Mouse (Mus musculus): ENCODE results near the gene Dlec1. TPM values are rescaled to one million over a fixed set of nuclear protein-coding genes. Genes with fewer than 3 reads are reported as not detected.

Dlec1 gene
- polyA plus RNA-seq (2016; fragmentation: Nextera tagmentation; extraction: Ambion mirVana), result 0.79 and 1.8 TPM in 2 replicates

DNA sequence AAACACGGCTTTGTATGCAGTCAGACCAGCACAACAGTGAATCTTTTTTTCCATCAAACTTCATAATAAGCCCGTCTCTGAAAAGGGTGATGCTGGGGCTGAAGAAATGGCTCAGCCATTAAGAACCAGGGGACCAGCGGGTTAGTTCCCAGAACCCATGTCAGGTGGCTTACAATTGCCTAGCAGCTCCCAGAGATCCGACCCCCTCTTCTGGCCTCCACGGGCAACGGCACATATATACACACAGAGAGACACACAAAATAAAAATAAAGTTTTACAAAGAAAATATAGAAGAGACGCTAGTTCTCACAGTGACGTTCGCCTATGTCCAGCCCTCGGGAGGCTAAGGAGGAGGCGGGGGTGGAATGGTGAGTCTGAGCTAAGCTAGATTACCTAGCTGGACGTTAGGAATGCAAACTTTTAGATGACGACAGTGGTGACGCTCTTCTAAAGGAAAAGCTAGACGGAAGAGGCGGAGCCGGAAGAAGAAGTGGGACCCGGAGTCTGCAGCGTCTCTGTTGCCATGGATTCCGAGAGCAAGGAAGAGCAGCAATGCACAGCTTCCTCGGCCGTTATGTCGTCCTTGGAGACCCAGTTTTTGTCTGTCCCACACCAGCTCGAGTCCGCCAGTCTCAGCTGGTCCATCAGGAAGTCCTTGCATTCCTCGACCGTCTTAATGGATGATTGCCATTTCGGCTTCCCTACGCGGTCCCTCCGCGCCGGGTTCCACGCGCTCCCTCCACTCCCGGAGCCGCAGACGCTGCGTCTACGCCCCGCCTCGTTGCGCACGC, at the start of gene Dlec1:
TSS of gene Dlec1 (plus strand) at position 487 of the 791 bp plus-strand sequence.
- 3% methylated on average over 44 of the region's 44 CpGs for WGBS

DNA sequence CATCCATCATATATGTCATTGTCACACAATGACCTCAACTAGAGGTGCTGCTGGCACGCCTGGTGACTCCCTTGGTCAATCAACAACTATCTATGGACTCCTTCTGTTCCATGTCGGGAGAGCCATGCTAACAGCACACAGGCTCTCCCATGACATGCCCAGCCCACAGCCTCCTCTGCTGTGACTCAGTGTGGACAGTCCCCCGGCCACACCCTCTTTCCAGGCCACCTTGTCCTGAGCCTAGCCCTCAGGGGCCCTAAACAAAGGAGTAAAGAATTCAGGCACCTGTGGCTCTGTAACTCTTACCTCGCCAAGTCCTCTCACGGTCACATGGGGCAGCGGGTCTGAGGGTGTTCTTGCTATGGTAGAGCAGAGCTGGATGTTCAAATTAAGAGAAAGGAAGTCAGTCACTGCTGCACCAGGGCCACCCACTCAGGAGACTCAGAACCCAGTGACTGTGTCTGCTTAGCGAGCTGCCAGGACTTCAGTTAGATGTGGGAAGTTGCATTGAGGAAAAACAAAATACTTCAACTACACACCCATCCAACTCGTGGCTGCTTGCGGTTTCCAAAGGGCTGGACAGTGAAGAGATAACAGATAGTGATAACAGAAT, 48.2 kb upstream of the Dlec1 start:
- Histone ChIP-seq H3K36me3 (no peaks in the 10 kb centered on the region), H3K4me2 (replicated peaks) (no peak overlapping the region; the same call in 1 of the 2 replicates), H3K4me3 (no peak overlapping the region), H3K9me3 (no peaks in the 10 kb centered on the region), H3K27me3 (replicated peaks) (peaks cover 14% of the 10 kb centered on the region), H3K9ac (no peak overlapping the region), H3K27ac (no peak overlapping the region), H3K4me1 (peaks cover 13% of the 10 kb centered on the region)
- ATAC-seq (ENCODE audit: low FRiP score, low read depth), result no peak
- WGBS, result 86% methylated on average over 9 of the region's 9 CpGs

More for the DNA sequence above, at the start of gene Dlec1:
- H3K9ac ChIP-seq, result peak within 1 kb of the TSS; percentile 46
- H3K9me3 ChIP-seq, result no peaks in the 10 kb centered on the region
- peak within 1 kb of the TSS; percentile 81 for H3K4me2 ChIP-seq (replicated peaks)
- H3K27ac ChIP-seq, result no peak within 1 kb of the TSS
- H3K27me3 ChIP-seq (replicated peaks), result no peaks in the 10 kb centered on the region; the same call in 1 of the 2 replicates
- H3K36me3 ChIP-seq, result no peaks in the 10 kb centered on the region
- H3K4me3 ChIP-seq, result peak within 1 kb of the TSS; percentile 55
- peak; percentile 67 for ATAC-seq (ENCODE audit: low FRiP score, low read depth)
- H3K4me1 ChIP-seq, result 0 out of 2 replicates have a peak, but pooled peaks cover 13% of the 10 kb centered on the region

- Histone ChIP-seq H3K36me3 (no peaks in the 10 kb centered on the region), H3K4me2 (replicated peaks) (no peak overlapping the region), H3K4me3 (no peak overlapping the region), H3K9ac (no peak overlapping the region), H3K4me1 (peaks cover 13% of the 10 kb centered on the region), H3K27me3 (replicated peaks) (peaks cover 14% of the 10 kb centered on the region), H3K27ac (no peak overlapping the region), H3K9me3 (no peaks in the 10 kb centered on the region)
- WGBS, result 89% methylated on average over 4 of the region's 4 CpGs
- ATAC-seq (ENCODE audit: low FRiP score, low read depth), result no peak
These were observed 46.9 kb upstream of the Dlec1 start for GRCm38 (mm10) chr9:119055336-119055735.

- no peak for ATAC-seq (ENCODE audit: low FRiP score, low read depth)
- no peak overlapping the region for H3K27ac ChIP-seq
- H3K9ac ChIP-seq, result no peak overlapping the region
- H3K9me3 ChIP-seq, result no peaks in the 10 kb centered on the region
- no peaks in the 10 kb centered on the region for H3K36me3 ChIP-seq
- peaks cover 5% of the 10 kb centered on the region for H3K27me3 ChIP-seq (replicated peaks)
- peaks cover 2% of the 10 kb centered on the region; the same call in 1 of the 2 replicates for H3K4me1 ChIP-seq
- WGBS, result 79% methylated on average over 7 of the region's 7 CpGs
- H3K4me2 ChIP-seq (replicated peaks), result no peak overlapping the region
- no peak overlapping the region for H3K4me3 ChIP-seq
These were observed 44.0 kb upstream of the Dlec1 start for GRCm38 (mm10) chr9:119058245-119058644.

DNA sequence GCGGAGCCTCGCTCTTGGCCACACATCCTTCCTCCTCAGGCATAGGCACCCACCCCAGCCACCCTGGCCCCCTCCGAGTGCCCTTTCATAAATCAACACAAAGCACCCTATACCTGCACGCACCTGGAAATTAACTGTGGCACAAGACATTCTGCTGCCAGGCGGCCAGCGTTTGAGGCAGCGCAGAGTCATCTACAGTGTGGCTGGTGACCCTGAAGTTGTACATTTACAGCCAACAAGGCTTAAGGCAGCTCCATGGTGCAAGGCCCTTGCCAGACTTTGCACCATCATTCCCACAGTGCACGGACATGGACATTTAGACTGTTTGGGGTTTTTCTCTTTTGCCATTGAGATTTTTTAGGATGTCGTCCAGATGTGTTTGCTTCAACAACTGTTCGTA, 41.6 kb upstream of the Dlec1 start:
- H3K27me3 ChIP-seq (replicated peaks), result 0 out of 2 replicates have a peak, but pooled peaks cover 3% of the 10 kb centered on the region
- 88% methylated on average over 10 of the region's 10 CpGs for WGBS
- H3K4me3 ChIP-seq, result no peak overlapping the region
- no peak overlapping the region for H3K27ac ChIP-seq
- no peak for ATAC-seq (ENCODE audit: low FRiP score, low read depth)
- H3K36me3 ChIP-seq, result no peaks in the 10 kb centered on the region
- H3K4me1 ChIP-seq, result peaks cover 6% of the 10 kb centered on the region; the same call in 1 of the 2 replicates
- H3K9ac ChIP-seq, result no peak overlapping the region
- no peaks in the 10 kb centered on the region for H3K9me3 ChIP-seq
- no peak overlapping the region for H3K4me2 ChIP-seq (replicated peaks)

GRCm38 (mm10) chr9:119063036-119063644, 39.1 kb upstream of the Dlec1 start:
- Histone ChIP-seq H3K4me1 (peaks cover 6% of the 10 kb centered on the region; the same call in 1 of the 2 replicates), H3K36me3 (no peaks in the 10 kb centered on the region), H3K4me3 (no peak overlapping the region), H3K9ac (no peak overlapping the region), H3K4me2 (replicated peaks) (no peak overlapping the region), H3K27ac (no peak overlapping the region), H3K27me3 (replicated peaks) (0 out of 2 replicates have a peak, but pooled peaks cover 3% of the 10 kb centered on the region), H3K9me3 (no peaks in the 10 kb centered on the region)
- WGBS, result 31% methylated on average over 19 of the region's 19 CpGs
- no peak for ATAC-seq (ENCODE audit: low FRiP score, low read depth)

DNA sequence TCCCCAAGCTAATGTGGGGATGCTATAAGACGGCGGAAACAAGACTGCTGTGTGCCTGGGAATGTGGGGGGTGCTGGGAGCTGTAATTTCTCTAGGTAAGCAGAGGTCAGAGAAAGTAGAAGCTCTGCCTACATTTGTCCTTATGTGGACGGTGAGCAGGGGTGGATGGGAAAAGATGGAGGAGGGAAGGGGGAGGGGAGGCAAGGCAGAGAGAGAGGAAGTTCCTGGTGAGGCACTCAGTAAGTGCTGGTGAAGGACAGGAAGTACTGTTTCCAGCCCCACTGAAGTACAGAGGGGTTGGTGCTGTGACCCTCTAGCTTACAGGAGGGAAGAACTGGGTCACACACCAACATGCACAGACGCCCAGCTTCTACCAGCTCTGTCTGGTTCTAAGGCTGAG, 38.0 kb upstream of the Dlec1 start:
- 0 out of 2 replicates have a peak, but pooled peaks cover 3% of the 10 kb centered on the region for H3K27me3 ChIP-seq (replicated peaks)
- H3K9me3 ChIP-seq, result no peaks in the 10 kb centered on the region
- no peak overlapping the region for H3K27ac ChIP-seq
- H3K36me3 ChIP-seq, result no peaks in the 10 kb centered on the region
- 73% methylated on average over 4 of the region's 4 CpGs for WGBS
- H3K4me1 ChIP-seq, result peaks cover 6% of the 10 kb centered on the region; the same call in 1 of the 2 replicates
- H3K9ac ChIP-seq, result no peak overlapping the region
- ATAC-seq (ENCODE audit: low FRiP score, low read depth), result no peak
- no peak overlapping the region for H3K4me2 ChIP-seq (replicated peaks)
- no peak overlapping the region for H3K4me3 ChIP-seq

GRCm38 (mm10) chr9:119067601-119068000, 34.7 kb upstream of the Dlec1 start:
- Histone ChIP-seq H3K36me3 (peaks cover 14% of the 10 kb centered on the region), H3K27ac (no peak overlapping the region), H3K4me1 (peaks cover 6% of the 10 kb centered on the region; the same call in 1 of the 2 replicates), H3K9me3 (no peaks in the 10 kb centered on the region), H3K27me3 (replicated peaks) (0 out of 2 replicates have a peak, but pooled peaks cover 3% of the 10 kb centered on the region), H3K4me2 (replicated peaks) (no peak overlapping the region), H3K9ac (no peak overlapping the region), H3K4me3 (no peak overlapping the region)
- peak; percentile 22; the same call in 1 of the 2 replicates for ATAC-seq (ENCODE audit: low FRiP score, low read depth)
- 9% methylated on average over 6 of the region's 6 CpGs for WGBS

DNA sequence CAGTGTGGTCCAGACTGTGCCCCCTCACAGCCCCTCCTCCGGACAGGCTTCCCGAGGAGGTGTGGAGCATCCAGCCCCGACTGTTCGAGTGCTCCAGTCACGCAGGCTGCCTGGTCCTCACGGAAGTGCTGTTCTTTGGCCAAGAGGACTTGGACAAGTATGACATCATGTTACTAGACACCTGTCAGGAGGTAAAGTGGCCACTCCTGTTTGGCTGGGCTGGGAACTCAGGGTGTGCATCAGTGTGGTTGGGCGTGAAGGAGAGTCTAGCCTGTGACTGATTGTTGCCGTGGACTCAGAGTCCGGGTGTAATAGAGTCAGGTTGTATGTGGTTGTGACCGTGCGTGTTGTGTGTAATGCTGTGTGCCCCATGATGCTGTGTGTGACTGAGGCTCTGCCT, 34.0 kb upstream of the Dlec1 start:
- Histone ChIP-seq H3K9ac (no peak overlapping the region), H3K4me3 (no peak overlapping the region), H3K4me2 (replicated peaks) (no peak overlapping the region), H3K27ac (no peak overlapping the region), H3K36me3 (peaks cover 16% of the 10 kb centered on the region), H3K4me1 (peaks cover 6% of the 10 kb centered on the region; the same call in 1 of the 2 replicates), H3K27me3 (replicated peaks) (0 out of 2 replicates have a peak, but pooled peaks cover 3% of the 10 kb centered on the region), H3K9me3 (no peaks in the 10 kb centered on the region)
- 91% methylated on average over 11 of the region's 11 CpGs for WGBS
- ATAC-seq (ENCODE audit: low FRiP score, low read depth), result no peak

GRCm38 (mm10) chr9:119070173-119070825, 32.0 kb upstream of the Dlec1 start:
- Histone ChIP-seq H3K4me2 (replicated peaks) (no peak overlapping the region), H3K36me3 (peaks cover 37% of the 10 kb centered on the region), H3K4me3 (no peak overlapping the region), H3K9me3 (no peaks in the 10 kb centered on the region), H3K27me3 (replicated peaks) (no peaks in the 10 kb centered on the region), H3K4me1 (no peaks in the 10 kb centered on the region), H3K9ac (no peak overlapping the region), H3K27ac (no peak overlapping the region)
- 86% methylated on average over 13 of the region's 13 CpGs for WGBS
- ATAC-seq (ENCODE audit: low FRiP score, low read depth), result no peak

- Histone ChIP-seq H3K4me3 (no peak overlapping the region), H3K36me3 (peaks cover 48% of the 10 kb centered on the region)
- 84% methylated on average over 9 of the region's 9 CpGs for WGBS
These were observed 30.5 kb upstream of the Dlec1 start for GRCm38 (mm10) chr9:119071786-119072185.

More at GRCm38 (mm10) chr9:119071786-119072185, 30.5 kb upstream of the Dlec1 start:
- Histone ChIP-seq H3K4me2 (replicated peaks) (no peak overlapping the region), H3K4me1 (no peaks in the 10 kb centered on the region), H3K27ac (no peak overlapping the region), H3K27me3 (replicated peaks) (no peaks in the 10 kb centered on the region), H3K9me3 (no peaks in the 10 kb centered on the region), H3K9ac (no peak overlapping the region)
- ATAC-seq (ENCODE audit: low FRiP score, low read depth), result no peak
